Mouse (Mus musculus) heart, postnatal 0 days (tissue): ENCODE results near the gene 4430402I18Rik.

ENCODE experiments used
- CTCF ChIP-seq: IDR thresholded peaks from 2 replicates; pipeline ENCODE4 v1.5.1; 2016; ENCODE audit warnings: antibody characterized with exemption, control low read depth, low read depth
- EP300 ChIP-seq: IDR thresholded peaks from 2 replicates; pipeline ENCODE4 v1.6.1; 2016; ENCODE audit warnings: antibody characterized with exemption, low read depth

DNA sequence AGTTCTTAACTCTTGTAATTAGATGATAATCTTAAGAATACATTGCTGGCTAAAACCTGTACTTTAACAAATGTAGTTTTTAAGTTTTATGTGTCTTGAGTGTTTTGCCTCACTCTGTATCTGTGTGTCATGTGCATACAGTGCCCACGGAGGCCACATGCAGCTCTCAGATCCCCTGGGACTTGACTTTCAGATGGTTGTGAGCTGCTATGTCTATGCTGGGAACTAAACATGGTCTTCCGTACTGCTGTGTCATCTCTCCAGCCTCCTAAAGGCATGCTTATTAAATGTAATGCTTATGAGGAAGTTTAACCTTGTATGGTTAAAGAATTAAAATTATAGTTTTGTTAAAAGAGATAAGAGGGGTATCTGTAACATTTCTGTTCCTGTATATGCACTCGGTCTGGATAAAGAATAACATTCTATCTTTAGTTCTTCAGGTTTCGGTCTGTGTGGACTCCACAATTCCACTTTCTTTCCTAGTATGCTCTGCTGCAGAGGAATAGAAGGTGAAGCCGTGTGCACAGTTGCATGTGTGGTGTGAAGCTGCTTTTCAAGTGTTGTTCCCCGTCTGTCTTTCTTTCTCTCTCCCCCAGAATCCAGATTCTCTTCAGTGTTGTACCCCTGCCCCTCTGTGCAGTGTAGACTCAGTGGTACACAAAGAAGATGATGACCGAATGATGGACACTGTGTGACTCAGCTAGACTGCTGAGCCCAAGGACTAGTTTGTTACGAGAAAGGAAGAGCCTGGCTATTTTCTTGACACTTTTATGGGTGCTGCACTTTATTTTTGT is 48.0 kb upstream of the 4430402I18Rik start:
- TF ChIP-seq CTCF (no peak), EP300 (no peak)
